Mouse (Mus musculus): ENCODE measurements around the gene Pik3ap1.

DNA sequence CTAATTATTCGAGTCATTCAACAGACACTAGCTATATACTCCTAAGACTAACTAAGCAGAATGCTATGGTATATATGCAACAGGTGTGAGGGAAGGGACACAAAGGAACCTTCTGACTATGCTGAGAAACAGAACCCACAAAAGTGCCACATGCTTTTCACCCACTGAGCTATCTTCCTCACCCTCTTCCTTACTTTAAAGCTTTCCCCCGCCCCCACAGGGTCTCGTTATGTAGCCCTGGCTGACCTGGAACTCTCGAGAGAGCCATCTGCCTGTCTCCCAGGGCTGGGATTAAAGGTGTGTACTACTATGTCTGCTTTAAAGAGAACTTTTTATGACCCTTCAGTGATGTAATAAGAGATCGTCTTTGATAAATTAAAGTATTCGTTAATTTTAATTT is 125.6 kb downstream of the Pik3ap1 start:
- no peak for TF ChIP-seq CTCF (IDR thresholded peaks at IDR 0.05; ENCODE audit: extremely low read depth, insufficient read length, insufficient replicate concordance, low read depth, low read length)
- TF ChIP-seq POLR2A (IDR thresholded peaks at IDR 0.05; ENCODE audit: low read depth, low read length), result no peak

Measured in small intestine, adult 2 months (tissue).